Mouse (Mus musculus) hematopoietic stem cell, adult 5-6 weeks (primary cell): ENCODE results near the gene Casp4. TPM values are rescaled to one million over a fixed set of nuclear protein-coding genes. Genes with fewer than 3 reads are reported as not detected.

Experiments
- ATAC-seq, 2 experiments: fragments of 125-278 bp in 1 of 2; replicated peaks in 1 of 2; 2 replicates each; pipeline ENCODE4 v1.8.0; 2016 to 2017; ENCODE audit warnings: inconsistent platforms in 2 of 2, mild to moderate bottlenecking in 2 of 2, moderate number of reproducible peaks in 2 of 2, low read depth in 1 of 2, moderate TSS enrichment in 1 of 2; ENCODE audit not compliant: low FRiP score in 2 of 2, poor library complexity in 2 of 2, severe bottlenecking in 2 of 2, insufficient read depth in 1 of 2, low TSS enrichment in 1 of 2
- total RNA-seq: library from RNA; stranded (forward); fragments of 172-1452, 232-1000 nt; gene quantifications from 2 replicates; pipeline ENCODE4 v1.2.3, GENCODE M21; 2017

Casp4 gene
- total RNA-seq = 40.0 and 55.5 TPM in 2 replicates

- peak; percentile 96 for ATAC-seq
Measured at GRCm38 (mm10) chr9:5308561-5308960, at the start of gene Casp4. Casp4 (plus strand) TSS chr9:5308828.

GRCm38 (mm10) chr9:5263951-5264475, 44.6 kb upstream of the Casp4 start:
- ATAC-seq = no peak

GRCm38 (mm10) chr9:5270274-5270673, 38.4 kb upstream of the Casp4 start:
- no peak for ATAC-seq

GRCm38 (mm10) chr9:5270884-5271283, 37.7 kb upstream of the Casp4 start:
- ATAC-seq = no peak

- no peak for ATAC-seq
Measured at GRCm38 (mm10) chr9:5271334-5271845, 37.2 kb upstream of the Casp4 start.

GRCm38 (mm10) chr9:5286071-5286470, 22.6 kb upstream of the Casp4 start:
- ATAC-seq = no peak

- ATAC-seq = no peak
Measured at GRCm38 (mm10) chr9:5286597-5286996, 22.0 kb upstream of the Casp4 start.

GRCm38 (mm10) chr9:5296354-5297237, 12.0 kb upstream of the Casp4 start:
- ATAC-seq = no peak

- ATAC-seq = peak; percentile 94 to 96
Measured at GRCm38 (mm10) chr9:5298329-5299131, 10.1 kb upstream of the Casp4 start, which contains the start of gene Casp1. Casp1 (plus strand) TSS chr9:5298517.

- peak; percentile 8 to 34; a peak in 1 of 4 replicates for ATAC-seq
Measured at GRCm38 (mm10) chr9:5299132-5299381, 9.6 kb upstream of the Casp4 start.

GRCm38 (mm10) chr9:5310112-5310511, 1.5 kb downstream of the Casp4 start:
- no peak for ATAC-seq

- ATAC-seq = no peak
Measured at GRCm38 (mm10) chr9:5311435-5311834, 2.8 kb downstream of the Casp4 start.

- ATAC-seq = no peak
Measured at GRCm38 (mm10) chr9:5328204-5328603, 19.6 kb downstream of the Casp4 start.

GRCm38 (mm10) chr9:5332441-5332840, 23.8 kb downstream of the Casp4 start:
- no peak for ATAC-seq

GRCm38 (mm10) chr9:5333422-5333821, 24.8 kb downstream of the Casp4 start:
- ATAC-seq = peak; percentile 84 to 94; a peak in 3 of 4 replicates

GRCm38 (mm10) chr9:5343092-5343491, 34.5 kb downstream of the Casp4 start:
- ATAC-seq = peak; percentile 59 to 80

- peak; percentile 62 to 71; a peak in 3 of 4 replicates for ATAC-seq
Measured at GRCm38 (mm10) chr9:5344090-5344489, 35.5 kb downstream of the Casp4 start.
